Mouse (Mus musculus): ENCODE results near the gene Trim61. TPM values are rescaled to one million over a fixed set of nuclear protein-coding genes. Genes with fewer than 3 reads are reported as not detected.

Gene Trim61
- polyA plus RNA-seq (2015; fragmentation: Nextera tagmentation; extraction: Ambion mirVana), result not detected in 2 replicates

DNA sequence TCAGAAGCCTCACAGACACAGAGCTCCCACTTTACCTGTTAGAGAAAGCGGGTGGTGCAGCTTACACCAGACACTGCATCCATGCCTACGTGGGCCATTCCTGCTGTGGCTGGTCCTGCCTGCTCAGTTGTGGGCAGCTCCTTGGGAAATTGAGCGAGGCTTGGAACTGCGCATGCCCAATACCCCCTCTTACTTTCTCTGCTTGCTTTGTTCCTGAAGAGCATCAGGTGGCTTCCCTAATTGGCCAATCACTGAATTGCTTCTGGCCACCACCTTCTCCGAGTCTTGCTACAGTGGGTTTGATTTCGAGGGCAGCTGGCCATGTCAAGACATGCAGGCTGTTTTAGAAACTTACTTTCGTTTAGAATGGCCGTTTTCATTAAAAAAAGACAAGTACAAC, at the start of gene Trim61, which contains the start of gene Trim60:
TSS of gene Trim61 (minus strand) at position 101 of the 400 bp plus-strand sequence.
TSS of gene Trim60 (minus strand) at position 162 of the 400 bp plus-strand sequence.
- ATAC-seq (ENCODE audit: low read depth), result no peak
- H3K9me3 ChIP-seq (replicated peaks; ENCODE audit: control insufficient read depth, low read length), result no peaks in the 10 kb centered on the region
- no peaks in the 10 kb centered on the region for H3K27me3 ChIP-seq (ENCODE audit: control insufficient read depth, insufficient read depth, low read depth, low read length)
- no peak within 1 kb of the TSS for H3K4me2 ChIP-seq (ENCODE audit: low read depth, low read length)
- no peaks in the 10 kb centered on the region for H3K36me3 ChIP-seq (ENCODE audit: control insufficient read depth, insufficient read depth)
- H3K4me1 ChIP-seq (ENCODE audit: control insufficient read depth, low read depth, low read length), result no peaks in the 10 kb centered on the region
- no peak within 1 kb of the TSS for H3K9ac ChIP-seq (ENCODE audit: low read depth, low read length)
- no peak within 1 kb of the TSS for H3K4me3 ChIP-seq (ENCODE audit: low read depth, low read length)
- WGBS (ENCODE audit: insufficient replicate concordance), result 66% methylated on average over 8 of the region's 8 CpGs
- no peak within 1 kb of the TSS for H3K27ac ChIP-seq (ENCODE audit: low read length)

- H3K27ac ChIP-seq (ENCODE audit: low read length), result no peak overlapping the region
- no peak for ATAC-seq (ENCODE audit: low read depth)
- H3K4me1 ChIP-seq (ENCODE audit: control insufficient read depth, low read depth, low read length), result no peaks in the 10 kb centered on the region
- H3K9me3 ChIP-seq (replicated peaks; ENCODE audit: control insufficient read depth, low read length), result no peaks in the 10 kb centered on the region
- H3K4me2 ChIP-seq (ENCODE audit: low read depth, low read length), result no peak overlapping the region
- H3K4me3 ChIP-seq (ENCODE audit: low read depth, low read length), result no peak overlapping the region
- 50% methylated on average over 10 of the region's 10 CpGs for WGBS (ENCODE audit: insufficient replicate concordance)
- no peak overlapping the region for H3K9ac ChIP-seq (ENCODE audit: low read depth, low read length)
- no peaks in the 10 kb centered on the region for H3K36me3 ChIP-seq (ENCODE audit: control insufficient read depth, insufficient read depth)
- no peaks in the 10 kb centered on the region for H3K27me3 ChIP-seq (ENCODE audit: control insufficient read depth, insufficient read depth, low read depth, low read length)
Measured at GRCm38 (mm10) chr8:65067694-65068472, 49.6 kb upstream of the Trim61 start.

DNA sequence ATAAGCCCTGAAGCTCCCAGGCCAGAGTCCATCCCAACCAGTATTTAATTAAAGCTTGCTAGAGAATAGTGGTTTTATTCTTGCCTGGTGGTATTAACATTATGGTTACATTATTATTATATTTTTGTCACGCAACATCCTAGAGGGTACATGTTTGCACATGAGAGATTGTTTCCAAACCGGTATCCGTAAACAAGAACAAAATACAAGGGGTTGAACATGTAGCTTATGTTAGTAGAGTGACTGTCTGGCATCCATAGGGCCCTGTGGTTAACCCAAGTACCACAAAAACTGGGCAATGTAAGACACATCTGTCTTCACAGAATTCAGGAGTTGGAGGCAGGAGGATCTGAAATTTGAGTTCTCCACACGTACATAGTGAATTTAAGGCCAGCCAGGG, 48.7 kb upstream of the Trim61 start:
- Histone ChIP-seq H3K36me3 (ENCODE audit: control insufficient read depth, insufficient read depth) (no peaks in the 10 kb centered on the region), H3K4me1 (ENCODE audit: control insufficient read depth, low read depth, low read length) (no peaks in the 10 kb centered on the region), H3K9me3 (replicated peaks; ENCODE audit: control insufficient read depth, low read length) (no peaks in the 10 kb centered on the region), H3K9ac (ENCODE audit: low read depth, low read length) (no peak overlapping the region), H3K27me3 (ENCODE audit: control insufficient read depth, insufficient read depth, low read depth, low read length) (no peaks in the 10 kb centered on the region), H3K27ac (ENCODE audit: low read length) (no peak overlapping the region), H3K4me2 (ENCODE audit: low read depth, low read length) (no peak overlapping the region), H3K4me3 (ENCODE audit: low read depth, low read length) (no peak overlapping the region)
- WGBS (ENCODE audit: insufficient replicate concordance), result 72% methylated on average over 4 of the region's 4 CpGs
- ATAC-seq (ENCODE audit: low read depth), result no peak

- Histone ChIP-seq H3K9ac (ENCODE audit: low read depth, low read length) (no peak overlapping the region), H3K4me1 (ENCODE audit: control insufficient read depth, low read depth, low read length) (no peaks in the 10 kb centered on the region), H3K4me2 (ENCODE audit: low read depth, low read length) (no peak overlapping the region), H3K27me3 (ENCODE audit: control insufficient read depth, insufficient read depth, low read depth, low read length) (no peaks in the 10 kb centered on the region), H3K9me3 (replicated peaks; ENCODE audit: control insufficient read depth, low read length) (no peaks in the 10 kb centered on the region), H3K27ac (ENCODE audit: low read length) (no peak overlapping the region), H3K36me3 (ENCODE audit: control insufficient read depth, insufficient read depth) (no peaks in the 10 kb centered on the region), H3K4me3 (ENCODE audit: low read depth, low read length) (no peak overlapping the region)
- no peak for ATAC-seq (ENCODE audit: low read depth)
- 81% methylated on average over 3 of the region's 3 CpGs for WGBS (ENCODE audit: insufficient replicate concordance)
Measured at GRCm38 (mm10) chr8:65065622-65066021, 47.3 kb upstream of the Trim61 start.

DNA sequence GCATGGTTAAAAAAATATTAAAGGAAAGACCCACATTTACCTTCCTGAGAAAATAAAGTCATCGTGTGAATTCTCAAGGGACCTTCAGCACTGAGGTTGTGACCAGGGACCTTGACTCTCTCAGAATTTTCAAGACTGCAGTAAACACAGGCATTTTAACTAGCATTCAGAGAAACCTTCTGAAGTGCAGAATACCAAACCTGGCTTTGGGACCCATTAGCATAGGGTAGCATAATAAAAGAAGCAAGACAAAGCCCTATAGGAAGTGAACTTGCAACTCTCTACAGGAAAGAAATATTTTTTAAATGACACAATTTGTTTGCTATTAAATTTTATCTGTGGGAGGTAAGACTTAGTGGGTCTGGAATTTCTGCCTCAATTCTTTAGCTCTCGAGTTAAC, 45.7 kb upstream of the Trim61 start:
- Histone ChIP-seq H3K9me3 (replicated peaks; ENCODE audit: control insufficient read depth, low read length) (no peaks in the 10 kb centered on the region), H3K4me3 (ENCODE audit: low read depth, low read length) (no peak overlapping the region), H3K9ac (ENCODE audit: low read depth, low read length) (no peak overlapping the region), H3K4me1 (ENCODE audit: control insufficient read depth, low read depth, low read length) (no peaks in the 10 kb centered on the region), H3K27ac (ENCODE audit: low read length) (no peak overlapping the region), H3K4me2 (ENCODE audit: low read depth, low read length) (no peak overlapping the region), H3K27me3 (ENCODE audit: control insufficient read depth, insufficient read depth, low read depth, low read length) (no peaks in the 10 kb centered on the region), H3K36me3 (ENCODE audit: control insufficient read depth, insufficient read depth) (no peaks in the 10 kb centered on the region)
- ATAC-seq (ENCODE audit: low read depth), result no peak
- 36% methylated on average over 2 of the region's 2 CpGs for WGBS (ENCODE audit: insufficient replicate concordance)

DNA sequence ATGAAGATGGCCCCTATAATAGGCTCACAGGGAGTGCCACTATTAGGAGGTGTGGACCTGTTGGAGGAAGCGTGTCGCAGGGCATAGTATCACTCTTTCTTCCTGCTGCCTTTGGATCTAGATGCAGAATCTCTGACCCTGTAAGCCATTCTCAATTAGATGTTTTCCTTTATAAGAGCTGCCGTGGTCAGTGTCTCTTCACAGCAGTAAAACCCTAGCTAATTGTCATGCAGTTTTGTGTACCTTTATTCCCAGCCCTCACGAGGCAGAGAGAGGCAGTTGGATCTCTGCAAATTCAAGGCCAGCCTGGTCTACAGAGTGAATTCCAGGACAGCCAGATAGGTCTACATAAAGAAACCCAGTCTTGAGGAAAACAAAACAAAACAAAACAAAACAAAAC, 43.9 kb upstream of the Trim61 start:
- H3K4me1 ChIP-seq (ENCODE audit: control insufficient read depth, low read depth, low read length), result no peaks in the 10 kb centered on the region
- no peak overlapping the region for H3K27ac ChIP-seq (ENCODE audit: low read length)
- H3K4me2 ChIP-seq (ENCODE audit: low read depth, low read length), result no peak overlapping the region
- H3K4me3 ChIP-seq (ENCODE audit: low read depth, low read length), result no peak overlapping the region
- no peak overlapping the region for H3K9ac ChIP-seq (ENCODE audit: low read depth, low read length)
- H3K36me3 ChIP-seq (ENCODE audit: control insufficient read depth, insufficient read depth), result no peaks in the 10 kb centered on the region
- H3K9me3 ChIP-seq (replicated peaks; ENCODE audit: control insufficient read depth, low read length), result no peaks in the 10 kb centered on the region
- WGBS (ENCODE audit: insufficient replicate concordance), result 63% methylated on average over 4 of the region's 4 CpGs
- ATAC-seq (ENCODE audit: low read depth), result no peak
- H3K27me3 ChIP-seq (ENCODE audit: control insufficient read depth, insufficient read depth, low read depth, low read length), result no peaks in the 10 kb centered on the region

- ATAC-seq (ENCODE audit: low read depth), result no peak
- H3K4me3 ChIP-seq (ENCODE audit: low read depth, low read length), result no peak overlapping the region
- no peak overlapping the region for H3K27ac ChIP-seq (ENCODE audit: low read length)
- no peaks in the 10 kb centered on the region for H3K27me3 ChIP-seq (ENCODE audit: control insufficient read depth, insufficient read depth, low read depth, low read length)
- H3K36me3 ChIP-seq (ENCODE audit: control insufficient read depth, insufficient read depth), result no peaks in the 10 kb centered on the region
- no peaks in the 10 kb centered on the region for H3K4me1 ChIP-seq (ENCODE audit: control insufficient read depth, low read depth, low read length)
- no peaks in the 10 kb centered on the region for H3K9me3 ChIP-seq (replicated peaks; ENCODE audit: control insufficient read depth, low read length)
- no peak overlapping the region for H3K4me2 ChIP-seq (ENCODE audit: low read depth, low read length)
- WGBS (ENCODE audit: insufficient replicate concordance), result 82% methylated on average over 4 of the region's 4 CpGs
- H3K9ac ChIP-seq (ENCODE audit: low read depth, low read length), result no peak overlapping the region
Measured at GRCm38 (mm10) chr8:65056722-65057121, 38.4 kb upstream of the Trim61 start.

DNA sequence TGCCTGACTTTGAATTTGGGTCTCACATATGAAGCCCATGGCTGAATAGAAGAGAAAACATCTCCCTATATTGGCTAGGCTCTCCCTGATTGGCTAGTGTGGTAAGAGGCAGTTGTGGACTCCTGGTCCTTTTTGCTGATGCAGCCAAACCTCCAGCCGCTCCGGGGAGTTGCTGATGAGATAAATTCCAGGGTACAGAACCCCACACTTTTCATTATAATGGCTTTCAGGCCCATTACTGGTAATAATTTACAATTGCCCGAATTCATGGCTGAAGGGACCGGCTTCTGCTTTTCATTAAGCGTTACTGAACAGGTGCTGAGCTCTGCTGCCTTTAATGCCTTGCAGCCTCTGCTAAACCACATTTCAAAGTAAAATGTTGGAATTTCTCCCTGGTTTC, 35.6 kb upstream of the Trim61 start:
- Histone ChIP-seq H3K36me3 (ENCODE audit: control insufficient read depth, insufficient read depth) (no peaks in the 10 kb centered on the region), H3K27ac (ENCODE audit: low read length) (no peak overlapping the region), H3K4me2 (ENCODE audit: low read depth, low read length) (no peak overlapping the region), H3K9me3 (replicated peaks; ENCODE audit: control insufficient read depth, low read length) (no peaks in the 10 kb centered on the region), H3K9ac (ENCODE audit: low read depth, low read length) (no peak overlapping the region), H3K4me3 (ENCODE audit: low read depth, low read length) (no peak overlapping the region), H3K4me1 (ENCODE audit: control insufficient read depth, low read depth, low read length) (no peaks in the 10 kb centered on the region), H3K27me3 (ENCODE audit: control insufficient read depth, insufficient read depth, low read depth, low read length) (no peaks in the 10 kb centered on the region)
- 52% methylated on average over 5 of the region's 5 CpGs for WGBS (ENCODE audit: insufficient replicate concordance)
- no peak for ATAC-seq (ENCODE audit: low read depth)

DNA sequence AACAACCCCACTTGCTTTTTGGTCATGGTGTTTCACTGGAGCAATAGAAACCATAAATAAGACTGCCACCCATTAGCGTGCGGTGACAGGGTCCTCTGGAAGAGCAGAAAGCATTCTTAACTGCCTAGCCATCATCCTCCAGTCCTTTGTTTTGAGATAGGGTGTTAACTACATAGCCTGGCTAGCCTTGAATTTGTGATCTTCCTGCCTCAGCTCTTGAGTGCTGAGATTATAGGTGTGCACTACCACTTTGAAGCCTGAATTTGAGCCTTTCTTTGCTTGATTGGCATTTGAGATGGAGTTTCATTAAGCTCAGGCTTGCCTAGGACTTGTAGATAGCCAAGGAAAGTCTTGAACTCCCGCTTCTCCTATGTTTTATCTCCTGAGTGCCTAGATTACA, 35.2 kb upstream of the Trim61 start:
- no peak for ATAC-seq (ENCODE audit: low read depth)
- H3K27me3 ChIP-seq (ENCODE audit: control insufficient read depth, insufficient read depth, low read depth, low read length), result no peaks in the 10 kb centered on the region
- no peaks in the 10 kb centered on the region for H3K36me3 ChIP-seq (ENCODE audit: control insufficient read depth, insufficient read depth)
- no peaks in the 10 kb centered on the region for H3K4me1 ChIP-seq (ENCODE audit: control insufficient read depth, low read depth, low read length)
- no peak overlapping the region for H3K4me2 ChIP-seq (ENCODE audit: low read depth, low read length)
- no peak overlapping the region for H3K9ac ChIP-seq (ENCODE audit: low read depth, low read length)
- no peaks in the 10 kb centered on the region for H3K9me3 ChIP-seq (replicated peaks; ENCODE audit: control insufficient read depth, low read length)
- 56% methylated on average over 3 of the region's 3 CpGs for WGBS (ENCODE audit: insufficient replicate concordance)
- no peak overlapping the region for H3K27ac ChIP-seq (ENCODE audit: low read length)
- H3K4me3 ChIP-seq (ENCODE audit: low read depth, low read length), result no peak overlapping the region
